Mouse (Mus musculus) hindbrain, embryonic 10.5 days (tissue): ENCODE measurements around the gene Cfap46. TPM values are rescaled to one million over a fixed set of nuclear protein-coding genes. Genes with fewer than 3 reads are reported as not detected.

Experiments used
- DNase-seq: peaks from one replicate; pipeline ENCODE4 v3.0.0-alpha.2; 2017; ENCODE audit warnings: low spot score
- H3K27ac ChIP-seq: fragments of 300-500 bp; sonication (generic); 2 replicates; pipeline ENCODE4 v1.5.1; 2016; ENCODE audit warnings: mild to moderate bottlenecking, moderate library complexity
- H3K27me3 ChIP-seq: fragments of 300-500 bp; sonication (generic); 2 replicates; pipeline ENCODE4 v1.6.1; 2016; ENCODE audit warnings: mild to moderate bottlenecking; ENCODE audit not compliant: poor library complexity, insufficient read depth, severe bottlenecking
- H3K36me3 ChIP-seq: fragments of 300-500 bp; sonication (generic); 2 replicates; pipeline ENCODE4 v1.6.1; 2016; ENCODE audit warnings: mild to moderate bottlenecking, moderate library complexity
- H3K4me1 ChIP-seq: fragments of 300-500 bp; sonication (generic); replicated peaks from 2 replicates; pipeline ENCODE4 v1.6.1; 2016; ENCODE audit warnings: mild to moderate bottlenecking
- H3K4me3 ChIP-seq: fragments of 300-500 bp; sonication (generic); 2 replicates; pipeline ENCODE4 v1.5.1; 2016; ENCODE audit warnings: mild to moderate bottlenecking, moderate library complexity
- H3K9me3 ChIP-seq: fragments of 300-500 bp; sonication (generic); 2 replicates; pipeline ENCODE4 v1.6.1; 2016; ENCODE audit warnings: mild to moderate bottlenecking, moderate library complexity
- WGBS: fragments of 180-500 bp; shearing (Covaris S2); methylation state at CpG from one replicate; pipeline ENCODE4 v1.1.7; 2016; 5-methylcytosine and 5-hydroxymethylcytosine counted together
- polyA plus RNA-seq: library from polyadenylated mRNA; unstranded; fragments of >200 nt; fragmentation: Nextera tagmentation; extraction: Ambion mirVana; gene quantifications from 2 replicates; pipeline ENCODE4 v1.2.1, GENCODE M21; 2016

Cfap46 gene
- polyA plus RNA-seq, 1 experiment from 2014 or later, result 1.5 TPM

DNA sequence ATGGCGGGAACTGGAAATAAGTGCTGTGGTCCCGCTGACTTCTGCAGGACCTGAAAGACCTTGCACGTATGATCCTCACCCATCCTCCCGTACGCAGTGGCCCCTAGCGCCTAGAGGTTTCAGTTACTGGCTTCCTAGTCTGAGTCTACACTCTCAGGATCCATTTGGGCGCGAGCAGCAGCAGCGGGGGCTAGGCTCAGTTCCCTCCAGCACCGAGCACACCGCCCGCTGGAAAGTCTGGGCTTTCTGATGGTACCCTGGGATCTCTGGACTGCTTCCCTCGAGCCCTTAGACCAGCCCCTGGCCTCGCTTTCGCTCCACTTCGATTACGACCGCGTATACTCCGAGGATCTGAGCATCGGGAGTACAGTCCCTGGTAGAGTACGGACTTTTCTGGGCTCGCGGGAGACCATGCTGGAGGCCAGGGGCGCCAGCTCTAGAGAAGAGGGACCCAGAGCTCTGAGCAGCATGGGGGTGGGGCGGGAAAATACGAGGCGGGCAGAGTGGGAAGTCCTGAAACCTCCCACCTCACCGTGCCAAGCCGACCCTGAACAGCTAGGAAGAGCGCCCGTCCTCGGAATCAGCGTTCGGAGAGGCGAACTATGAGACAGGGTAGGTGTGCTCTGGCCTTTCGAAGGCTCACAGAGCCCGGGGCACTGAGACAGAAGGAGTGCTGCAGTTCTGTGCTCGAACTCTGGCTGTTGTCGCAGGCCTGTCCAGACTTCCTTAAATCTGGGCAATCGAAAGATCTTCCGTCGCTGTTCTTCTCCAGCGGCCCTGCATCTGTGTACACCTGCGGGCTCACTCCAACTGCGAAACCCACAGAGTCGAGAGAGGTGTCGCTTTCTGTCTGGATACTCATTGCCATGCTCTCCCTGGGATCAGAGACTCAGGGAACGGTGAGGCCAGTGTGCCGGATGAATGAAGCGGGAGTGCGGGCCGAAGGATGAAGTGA is 99.1 kb downstream of the Cfap46 start:
- Histone ChIP-seq H3K36me3 (peaks cover 7% of the 10 kb centered on the region; the same call in 1 of the 2 replicates), H3K27me3 (peaks cover 100% of the 10 kb centered on the region), H3K9me3 (no peaks in the 10 kb centered on the region), H3K27ac (peak overlapping the region; percentile 73), H3K4me1 (peaks cover 62% of the 10 kb centered on the region), H3K4me3 (peak overlapping the region; percentile 61)
- 1% methylated on average over 53 of the region's 53 CpGs for WGBS
- DNase-seq, result peak; percentile 54

DNA sequence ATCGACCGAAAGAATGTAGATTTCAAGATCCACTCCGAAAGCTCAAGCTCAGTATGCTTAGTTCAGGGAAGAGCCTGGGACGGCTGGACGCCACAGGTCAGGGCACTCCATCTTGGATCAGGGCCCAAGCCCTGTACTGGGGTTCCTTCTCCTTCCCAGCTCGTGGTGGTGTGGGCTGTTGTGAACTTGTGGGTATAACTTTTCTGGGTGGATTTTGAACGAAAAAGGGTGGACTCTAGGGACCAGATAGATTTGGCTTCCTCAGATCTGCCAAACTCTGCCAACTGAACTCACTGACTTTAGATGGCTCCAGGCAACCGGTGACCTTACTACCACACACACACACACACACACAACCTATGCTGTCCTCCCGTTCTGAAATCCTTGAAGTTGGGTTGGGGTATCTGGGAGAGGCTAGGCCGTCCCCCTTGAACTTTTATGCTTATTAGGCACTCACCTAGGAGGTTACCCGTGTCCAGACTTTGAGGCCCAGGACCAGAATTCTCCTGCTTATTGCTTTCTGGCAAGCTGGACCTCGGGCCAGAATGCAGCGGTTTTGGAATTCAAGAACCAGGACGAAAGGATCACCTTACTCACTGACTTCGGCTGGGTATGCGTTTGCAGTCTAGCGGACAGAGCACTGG is 100.4 kb downstream of the Cfap46 start:
- H3K9me3 ChIP-seq, result no peaks in the 10 kb centered on the region
- peak; percentile 35 for DNase-seq
- H3K4me3 ChIP-seq, result peak overlapping the region; percentile 61
- peaks cover 100% of the 10 kb centered on the region for H3K27me3 ChIP-seq
- peaks cover 18% of the 10 kb centered on the region for H3K36me3 ChIP-seq
- WGBS, result 10% methylated on average over 17 of the region's 17 CpGs
- H3K27ac ChIP-seq, result 0 out of 2 replicates have a peak overlapping the region, but pooled peaks have one; percentile 73
- peaks cover 62% of the 10 kb centered on the region for H3K4me1 ChIP-seq

DNA sequence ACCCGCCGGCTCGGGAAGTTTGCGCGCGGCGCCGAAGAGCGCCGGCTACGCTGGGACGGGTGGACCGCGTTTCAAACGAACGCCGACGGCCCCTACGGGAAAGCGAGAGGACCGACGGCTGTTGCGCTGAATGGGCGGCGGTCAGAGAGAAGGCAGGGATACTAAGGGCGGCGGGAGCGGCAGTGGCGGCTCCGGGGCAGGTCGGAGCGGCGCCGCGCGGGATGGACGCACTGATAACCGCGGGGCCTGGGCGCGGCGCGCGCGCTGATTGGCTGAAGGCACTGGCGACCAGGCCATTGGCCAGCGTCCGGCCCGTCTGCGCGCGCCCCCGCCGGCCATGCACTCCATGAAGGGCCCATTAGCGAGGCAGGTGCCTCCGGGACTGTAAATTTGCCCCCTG is 101.0 kb downstream of the Cfap46 start, which contains the start of gene Nkx6-2:
Gene Nkx6-2, minus strand, starts transcription at position 203 of the 400 bp plus-strand sequence.
- peaks cover 62% of the 10 kb centered on the region for H3K4me1 ChIP-seq
- WGBS, result under 1% methylated on average over 56 of the region's 56 CpGs
- H3K36me3 ChIP-seq, result peaks cover 24% of the 10 kb centered on the region
- peaks cover 100% of the 10 kb centered on the region for H3K27me3 ChIP-seq
- DNase-seq, result peak; percentile 83
- no peaks in the 10 kb centered on the region for H3K9me3 ChIP-seq
- H3K27ac ChIP-seq, result peak within 1 kb of the TSS; percentile 87
- peak within 1 kb of the TSS; percentile 61 for H3K4me3 ChIP-seq

DNA sequence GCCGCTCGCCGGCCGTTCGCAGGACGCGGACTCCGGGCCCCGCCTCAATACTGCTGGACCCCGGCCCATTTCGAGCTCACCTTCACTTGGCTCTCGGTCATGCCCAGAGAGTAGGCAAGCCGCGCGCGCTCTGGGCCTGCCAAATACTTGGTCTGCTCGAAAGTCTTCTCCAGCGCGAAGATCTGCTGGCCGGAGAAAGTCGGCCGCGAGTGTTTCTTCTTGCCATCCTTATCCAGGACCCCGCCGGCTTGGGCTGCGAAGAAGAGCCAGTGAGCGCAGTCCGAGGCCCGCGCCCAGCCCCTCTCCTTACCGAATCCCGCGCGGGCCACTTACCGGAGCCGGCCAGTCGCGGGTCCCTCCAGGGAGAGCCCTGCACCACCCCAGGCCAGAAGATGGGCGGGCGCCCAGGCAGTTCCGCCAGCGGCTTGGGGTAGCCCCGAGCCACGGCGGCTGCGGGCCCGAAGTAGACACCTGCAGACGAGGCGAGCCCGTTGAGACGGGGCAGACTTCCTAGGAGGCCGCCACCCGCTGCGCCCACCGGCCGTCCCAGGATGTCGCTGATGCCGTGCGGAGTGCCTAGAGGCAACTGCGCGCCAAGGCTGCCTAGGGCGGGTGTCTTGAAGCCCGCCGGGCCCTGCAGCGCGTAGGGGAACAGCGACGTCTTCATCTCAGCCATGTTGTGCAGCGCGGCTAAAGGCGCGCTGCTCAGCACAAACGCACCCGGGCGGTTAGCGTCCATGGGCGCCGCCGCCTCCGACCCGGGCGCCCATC is 101.6 kb downstream of the Cfap46 start:
- peak overlapping the region; percentile 87 for H3K27ac ChIP-seq
- under 1% methylated on average over 82 of the region's 82 CpGs for WGBS
- no peak for DNase-seq

DNA sequence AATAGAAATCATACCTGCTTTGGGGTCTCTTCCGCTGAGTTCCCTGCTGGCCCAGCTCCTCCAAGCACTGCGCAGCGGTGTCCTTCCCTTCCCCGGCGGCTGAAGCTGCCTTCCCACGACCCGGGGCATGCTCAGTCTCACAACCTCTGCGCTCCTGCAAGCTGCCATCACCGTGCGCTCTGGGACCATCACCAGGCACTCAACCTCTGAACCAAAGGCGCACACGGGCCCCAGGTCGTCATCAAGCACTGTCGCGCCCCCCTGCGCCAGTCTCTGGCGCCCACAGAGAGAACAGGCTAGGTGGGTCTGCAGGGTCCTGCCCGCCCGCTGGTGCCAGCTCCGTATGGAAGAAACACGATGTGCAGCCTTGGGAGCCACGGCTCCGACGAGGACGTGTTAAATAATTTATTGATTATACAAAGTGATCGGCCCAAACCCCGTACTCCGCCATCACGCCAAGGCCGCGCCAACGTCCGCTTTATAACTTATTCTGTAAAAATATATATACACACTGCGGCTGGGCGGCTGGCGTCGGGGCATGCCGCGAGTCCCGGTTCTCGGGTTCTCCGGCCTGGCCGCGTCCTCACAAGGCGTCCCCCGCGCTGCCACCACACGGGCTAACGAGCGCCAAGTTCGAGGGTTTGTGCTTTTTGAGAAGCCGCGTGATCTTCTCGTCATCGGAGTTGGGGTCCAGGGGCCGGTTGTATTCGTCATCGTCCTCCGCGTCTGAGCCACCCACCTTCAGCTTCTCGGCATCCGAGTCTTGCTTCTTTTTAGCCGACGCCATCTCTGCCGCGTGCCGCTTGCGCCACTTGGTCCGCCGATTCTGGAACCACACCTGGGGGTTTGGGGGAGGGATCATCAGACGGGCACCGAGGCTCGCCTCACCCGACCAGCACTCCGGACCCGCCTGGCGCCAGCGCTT is 102.5 kb downstream of the Cfap46 start:
- DNase-seq, result peak; percentile 62
- H3K9me3 ChIP-seq, result no peaks in the 10 kb centered on the region
- H3K36me3 ChIP-seq, result peaks cover 30% of the 10 kb centered on the region
- peak overlapping the region; percentile 87 for H3K27ac ChIP-seq
- peaks cover 100% of the 10 kb centered on the region for H3K27me3 ChIP-seq
- 1% methylated on average over 78 of the region's 78 CpGs for WGBS
- peaks cover 66% of the 10 kb centered on the region for H3K4me1 ChIP-seq
- H3K4me3 ChIP-seq, result peak overlapping the region; percentile 61

More for the DNA sequence above, 101.6 kb downstream of the Cfap46 start:
- peaks cover 30% of the 10 kb centered on the region for H3K36me3 ChIP-seq
- peak overlapping the region; percentile 61 for H3K4me3 ChIP-seq
- H3K4me1 ChIP-seq, result peaks cover 65% of the 10 kb centered on the region
- no peaks in the 10 kb centered on the region for H3K9me3 ChIP-seq
- peaks cover 100% of the 10 kb centered on the region for H3K27me3 ChIP-seq

DNA sequence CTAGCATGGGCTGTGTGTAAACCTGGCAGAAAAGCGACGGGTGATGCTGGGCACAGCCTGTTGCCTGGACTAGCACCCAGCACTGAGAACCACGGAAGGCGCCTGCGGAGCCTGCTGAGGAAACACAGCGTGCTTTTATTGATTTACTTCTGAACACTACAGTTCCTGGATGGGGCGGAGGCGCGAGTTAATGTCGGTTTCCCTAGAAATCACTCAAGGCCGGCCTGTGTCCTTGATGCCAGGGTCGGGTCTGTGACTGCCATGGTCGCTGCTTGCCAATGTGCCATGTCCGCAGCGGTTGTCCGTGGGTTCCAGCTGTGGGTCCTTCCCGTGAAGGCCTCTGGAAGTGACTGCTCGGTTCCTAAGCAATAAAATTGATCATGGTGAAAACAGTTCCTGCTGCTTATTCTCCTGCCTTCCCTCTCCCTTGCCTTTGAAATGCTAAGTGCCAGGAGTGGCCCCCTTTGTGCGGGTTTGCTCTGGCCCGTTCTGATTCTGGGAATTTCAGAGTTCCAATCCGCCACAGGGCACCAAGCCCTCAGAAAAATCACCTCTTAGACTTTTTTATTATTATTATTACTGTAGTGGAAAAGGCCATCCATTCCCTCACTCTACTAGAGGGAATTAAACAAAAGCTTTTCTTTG is 104.2 kb downstream of the Cfap46 start:
- no peaks in the 10 kb centered on the region for H3K9me3 ChIP-seq

DNA sequence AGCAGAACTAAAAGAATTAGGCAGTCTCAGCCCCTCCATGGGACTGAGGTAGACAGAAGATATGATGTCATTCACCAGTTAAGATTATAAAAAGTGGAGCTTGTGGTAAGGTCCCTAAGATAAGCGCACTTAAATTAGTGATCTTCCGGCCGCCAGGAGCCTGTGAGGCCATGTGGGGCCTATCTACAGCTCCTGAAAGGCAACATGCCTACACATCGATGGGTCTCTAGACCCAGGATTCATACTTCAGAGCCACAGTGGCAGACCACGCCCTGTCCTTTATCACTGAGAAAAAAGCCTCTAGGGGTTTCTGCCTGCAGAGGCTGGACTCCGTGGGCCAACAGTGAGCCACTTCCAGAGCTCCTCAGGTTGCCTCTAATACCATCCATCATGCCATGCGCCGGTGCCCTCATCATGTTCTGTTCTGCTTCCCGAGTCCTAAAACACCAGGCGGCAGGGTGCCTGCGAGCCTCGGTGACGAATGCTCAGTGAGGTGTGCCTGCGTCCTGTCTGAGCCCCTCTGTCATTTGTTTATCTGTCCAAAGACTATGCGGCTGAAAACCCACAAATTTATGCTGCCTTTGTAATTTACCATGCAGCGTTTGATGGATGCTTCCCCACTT is 107.4 kb downstream of the Cfap46 start:
- Histone ChIP-seq H3K27ac (no peak overlapping the region), H3K9me3 (no peaks in the 10 kb centered on the region), H3K27me3 (peaks cover 99% of the 10 kb centered on the region), H3K4me3 (no peak overlapping the region), H3K4me1 (peaks cover 23% of the 10 kb centered on the region), H3K36me3 (peaks cover 38% of the 10 kb centered on the region)
- 69% methylated on average over 16 of the region's 16 CpGs for WGBS
- no peak for DNase-seq

More for the DNA sequence above, 104.2 kb downstream of the Cfap46 start:
- Histone ChIP-seq H3K27me3 (peaks cover 100% of the 10 kb centered on the region), H3K4me3 (peak overlapping the region; percentile 61), H3K27ac (peak overlapping the region; percentile 62; the same call in 1 of the 2 replicates), H3K4me1 (peaks cover 49% of the 10 kb centered on the region), H3K36me3 (peaks cover 38% of the 10 kb centered on the region)
- DNase-seq, result no peak
- WGBS, result 50% methylated on average over 21 of the region's 21 CpGs

DNA sequence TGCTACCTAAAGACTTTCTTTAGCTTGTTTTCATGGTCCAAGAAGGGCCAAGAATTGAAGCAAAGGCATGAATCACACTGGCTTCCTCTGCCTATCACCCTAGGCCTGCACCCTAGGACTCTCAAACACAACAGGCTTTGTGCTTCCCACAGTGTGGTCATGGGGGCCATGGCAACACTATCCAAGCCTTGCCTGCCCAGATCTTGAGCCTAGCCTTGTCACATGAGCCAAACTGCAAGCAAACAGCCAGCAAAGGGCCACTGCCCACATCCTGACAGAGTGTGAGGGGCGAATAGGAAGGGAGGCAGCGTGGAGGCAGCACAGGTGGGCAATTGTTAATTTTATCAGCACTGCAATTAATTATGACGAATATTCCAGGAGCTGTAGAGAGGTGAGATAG is 111.0 kb downstream of the Cfap46 start:
- H3K4me3 ChIP-seq, result no peak overlapping the region
- DNase-seq, result no peak
- peaks cover 91% of the 10 kb centered on the region for H3K27me3 ChIP-seq
- no peak overlapping the region for H3K27ac ChIP-seq
- H3K4me1 ChIP-seq, result peaks cover 6% of the 10 kb centered on the region; the same call in 1 of the 2 replicates
- H3K36me3 ChIP-seq, result peaks cover 14% of the 10 kb centered on the region
- no peaks in the 10 kb centered on the region for H3K9me3 ChIP-seq
- WGBS, result 80% methylated on average over 3 of the region's 3 CpGs

DNA sequence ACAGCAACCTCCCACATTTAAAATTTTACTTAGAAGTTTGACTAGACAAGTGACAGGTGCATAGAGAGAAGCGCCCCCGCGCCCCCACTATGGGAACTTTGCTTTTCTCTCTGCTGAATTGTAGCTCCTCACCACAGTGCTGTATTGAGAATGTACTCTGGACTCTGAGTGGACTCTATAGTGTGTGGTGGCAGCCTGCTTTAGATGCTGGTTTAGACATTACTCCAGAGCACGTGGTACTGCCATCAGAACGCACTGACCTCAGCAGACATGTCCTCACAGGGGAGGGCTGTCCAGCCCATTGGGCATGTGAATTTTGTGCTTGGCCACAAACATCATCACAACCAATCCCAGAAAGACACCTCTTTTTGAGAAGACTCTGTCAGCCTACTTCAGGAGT is 112.8 kb downstream of the Cfap46 start:
- peaks cover 8% of the 10 kb centered on the region; the same call in 1 of the 2 replicates for H3K36me3 ChIP-seq
- H3K4me3 ChIP-seq, result no peak overlapping the region
- no peaks in the 10 kb centered on the region for H3K9me3 ChIP-seq
- no peaks in the 10 kb centered on the region for H3K4me1 ChIP-seq
- peaks cover 89% of the 10 kb centered on the region for H3K27me3 ChIP-seq
- no peak overlapping the region for H3K27ac ChIP-seq
- DNase-seq, result no peak
- 93% methylated on average over 5 of the region's 5 CpGs for WGBS

DNA sequence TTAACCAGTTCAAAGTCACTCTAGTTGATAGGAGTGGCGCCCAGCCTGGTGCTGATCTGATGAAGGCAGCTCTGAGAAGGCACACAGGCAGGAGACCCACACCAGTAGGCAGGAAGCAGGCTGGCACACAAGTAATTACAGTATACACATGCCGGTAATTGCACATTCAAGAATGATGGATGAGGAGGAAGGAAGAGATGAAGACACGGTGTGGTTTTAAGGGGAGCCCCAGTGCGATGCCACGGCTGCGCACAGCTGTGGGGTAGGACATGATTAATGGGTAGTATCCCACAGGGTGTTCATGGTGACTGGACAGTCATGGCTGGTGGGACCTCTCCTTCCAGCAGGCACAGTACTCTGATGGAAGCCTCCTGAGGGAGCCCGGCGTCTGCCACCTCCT is 117.1 kb downstream of the Cfap46 start:
- DNase-seq, result no peak
- H3K4me1 ChIP-seq, result peaks cover 13% of the 10 kb centered on the region
- peaks cover 89% of the 10 kb centered on the region for H3K27me3 ChIP-seq
- no peak overlapping the region; the same call in 1 of the 2 replicates for H3K27ac ChIP-seq
- H3K9me3 ChIP-seq, result no peaks in the 10 kb centered on the region
- WGBS, result 87% methylated on average over 8 of the region's 8 CpGs
- no peaks in the 10 kb centered on the region for H3K36me3 ChIP-seq
- H3K4me3 ChIP-seq, result no peak overlapping the region

DNA sequence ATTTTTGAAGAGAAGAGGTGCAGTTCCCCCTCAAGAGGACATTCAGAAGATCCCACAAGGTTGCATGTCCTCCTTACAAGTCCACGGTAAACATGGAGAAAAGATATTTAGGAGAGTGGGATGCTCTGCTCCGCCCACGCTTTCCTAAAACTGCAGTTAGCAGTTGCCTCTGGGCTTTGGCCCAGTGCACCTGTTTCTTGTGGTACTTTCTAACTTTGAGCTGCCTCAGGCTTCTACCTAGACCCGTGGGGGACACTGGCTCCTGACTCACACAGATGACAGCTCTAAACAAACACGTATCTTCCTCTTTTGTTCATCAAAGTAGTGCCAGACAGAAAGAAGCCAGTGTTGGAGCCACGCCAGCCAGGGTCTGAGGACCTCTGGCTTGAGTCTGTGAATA is 117.6 kb downstream of the Cfap46 start:
- Histone ChIP-seq H3K27ac (no peak overlapping the region), H3K4me3 (no peak overlapping the region), H3K27me3 (peaks cover 89% of the 10 kb centered on the region), H3K4me1 (peaks cover 13% of the 10 kb centered on the region), H3K36me3 (no peaks in the 10 kb centered on the region), H3K9me3 (no peaks in the 10 kb centered on the region)
- 79% methylated on average over 6 of the region's 6 CpGs for WGBS
- DNase-seq, result no peak
